Mouse (Mus musculus): ENCODE results near the gene Tubgcp2.

GRCm38 (mm10) chr7:140035456-140035855 lies 1.0 kb downstream of the Tubgcp2 start:
- TF ChIP-seq CTCF (IDR thresholded peaks at IDR 0.05; ENCODE audit: low read depth) (no peak), EP300 (IDR thresholded peaks at IDR 0.05; ENCODE audit: low read depth) (no peak)
